Mouse (Mus musculus): ENCODE data around the gene Cptp. TPM values are rescaled to one million over a fixed set of nuclear protein-coding genes. Genes with fewer than 3 reads are reported as not detected.

Gene Cptp
- polyA plus RNA-seq, 1 experiment from 2014 or later: 14.7 TPM

DNA sequence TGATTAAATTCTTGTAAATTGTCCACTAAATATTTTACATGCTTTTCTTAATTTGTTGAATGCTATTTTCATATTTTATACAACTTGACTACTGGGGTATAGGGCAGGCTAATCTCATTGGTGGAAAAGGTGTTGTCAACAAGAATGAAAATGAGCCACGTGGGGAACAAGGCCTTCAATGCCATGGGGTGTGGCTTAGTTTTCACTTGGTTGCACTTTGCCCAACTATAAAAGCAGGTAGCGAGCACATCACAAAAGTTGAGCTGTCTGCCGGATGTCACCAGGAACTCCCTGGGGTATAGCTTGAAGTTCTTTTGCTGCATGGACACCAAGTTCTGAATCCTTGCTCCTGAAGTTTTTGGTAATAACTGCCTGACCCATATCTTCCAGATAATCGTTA lies 51.7 kb downstream of the Cptp start:
- ATAC-seq (ENCODE audit: insufficient read depth, low FRiP score, low read depth): no peak
- no peak overlapping the region for H3K27ac ChIP-seq
- no peak overlapping the region for H3K9ac ChIP-seq
- no peak overlapping the region for H3K4me2 ChIP-seq
- H3K36me3 ChIP-seq: peaks cover 69% of the 10 kb centered on the region
- no peaks in the 10 kb centered on the region for H3K27me3 ChIP-seq (replicated peaks)
- 79% methylated on average over 4 of the region's 4 CpGs for WGBS
- H3K9me3 ChIP-seq: no peaks in the 10 kb centered on the region
- H3K4me1 ChIP-seq: peaks cover 12% of the 10 kb centered on the region
- H3K4me3 ChIP-seq (replicated peaks): no peak overlapping the region

Small RNA genes lying within 50 kb of the gene (microRNA-seq; reads per million reads assigned to microRNA genes)
- gene Gm22991: not detected

Other genes with a start within 250 kb of the Cptp start
- gene Cdk11b, start 244.6 kb downstream of the Cptp start, polyA plus RNA-seq (2015; fragmentation: Nextera tagmentation; extraction: Ambion mirVana): 56.7 and 59.8 TPM in 2 replicates
- gene Gm10563, start 224.0 kb downstream of the Cptp start, polyA plus RNA-seq (2015; fragmentation: Nextera tagmentation; extraction: Ambion mirVana): not detected in 2 replicates
- 39.6 and 42.0 TPM in 2 replicates for gene Mmp23, start 216.1 kb downstream of the Cptp start, polyA plus RNA-seq (2015; fragmentation: Nextera tagmentation; extraction: Ambion mirVana)
- gene Mib2, start 200.2 kb downstream of the Cptp start, polyA plus RNA-seq (2015; fragmentation: Nextera tagmentation; extraction: Ambion mirVana): 23.3 and 24.1 TPM in 2 replicates
- gene Fndc10, start 175.1 kb downstream of the Cptp start, polyA plus RNA-seq (2015; fragmentation: Nextera tagmentation; extraction: Ambion mirVana): 9.0 and 10.0 TPM in 2 replicates
- gene Ssu72, start 164.6 kb downstream of the Cptp start, polyA plus RNA-seq (2015; fragmentation: Nextera tagmentation; extraction: Ambion mirVana): 141 and 152 TPM in 2 replicates
- 0.80 and 0.85 TPM in 2 replicates for gene Tmem240, start 134.6 kb downstream of the Cptp start, polyA plus RNA-seq (2015; fragmentation: Nextera tagmentation; extraction: Ambion mirVana)
- gene Atad3a, start 108.3 kb downstream of the Cptp start, polyA plus RNA-seq (2015; fragmentation: Nextera tagmentation; extraction: Ambion mirVana): 110 and 114 TPM in 2 replicates
- gene Vwa1, start 94.7 kb downstream of the Cptp start, polyA plus RNA-seq (2015; fragmentation: Nextera tagmentation; extraction: Ambion mirVana): 27.6 and 28.2 TPM in 2 replicates
- gene Tmem88b, start 83.6 kb downstream of the Cptp start, polyA plus RNA-seq (2015; fragmentation: Nextera tagmentation; extraction: Ambion mirVana): 0.55 and 0.89 TPM in 2 replicates
- gene Ankrd65, start 79.0 kb downstream of the Cptp start, polyA plus RNA-seq (2015; fragmentation: Nextera tagmentation; extraction: Ambion mirVana): 0.22 TPM in 1 of 2 replicates, not detected in the other
- gene Mrpl20, start 66.6 kb downstream of the Cptp start, polyA plus RNA-seq (2015; fragmentation: Nextera tagmentation; extraction: Ambion mirVana): 195 and 219 TPM in 2 replicates
- 166 and 167 TPM in 2 replicates for gene Ccnl2, start 57.0 kb downstream of the Cptp start, polyA plus RNA-seq (2015; fragmentation: Nextera tagmentation; extraction: Ambion mirVana)
- gene Aurkaip1, start 38.2 kb downstream of the Cptp start, polyA plus RNA-seq (2015; fragmentation: Nextera tagmentation; extraction: Ambion mirVana): 138 and 157 TPM in 2 replicates
- gene Mxra8, start 29.8 kb downstream of the Cptp start, polyA plus RNA-seq (2015; fragmentation: Nextera tagmentation; extraction: Ambion mirVana): 110 and 121 TPM in 2 replicates
- 13.7 and 16.0 TPM in 2 replicates for gene Dvl1, start 22.0 kb downstream of the Cptp start, polyA plus RNA-seq (2015; fragmentation: Nextera tagmentation; extraction: Ambion mirVana)
- gene Tas1r3, start 6.1 kb downstream of the Cptp start, polyA plus RNA-seq (2015; fragmentation: Nextera tagmentation; extraction: Ambion mirVana): 0.30 and 0.50 TPM in 2 replicates
- gene Ints11, start 106 bp upstream of the Cptp start, polyA plus RNA-seq (2015; fragmentation: Nextera tagmentation; extraction: Ambion mirVana): 59.7 and 60.7 TPM in 2 replicates
- gene Pusl1, start 22.3 kb upstream of the Cptp start, polyA plus RNA-seq (2015; fragmentation: Nextera tagmentation; extraction: Ambion mirVana): 51.2 and 51.9 TPM in 2 replicates
- 17.0 and 17.5 TPM in 2 replicates for gene Acap3, start 22.4 kb upstream of the Cptp start, polyA plus RNA-seq (2015; fragmentation: Nextera tagmentation; extraction: Ambion mirVana)
- 100 and 102 TPM in 2 replicates for gene Ube2j2, start 74.4 kb upstream of the Cptp start, polyA plus RNA-seq (2015; fragmentation: Nextera tagmentation; extraction: Ambion mirVana)
- gene C1qtnf12, start 92.9 kb upstream of the Cptp start, polyA plus RNA-seq (2015; fragmentation: Nextera tagmentation; extraction: Ambion mirVana): 46.2 and 49.1 TPM in 2 replicates
- 14.4 and 14.6 TPM in 2 replicates for gene B3galt6, start 123.2 kb upstream of the Cptp start, polyA plus RNA-seq (2015; fragmentation: Nextera tagmentation; extraction: Ambion mirVana)
- 154 and 168 TPM in 2 replicates for gene Sdf4, start 123.4 kb upstream of the Cptp start, polyA plus RNA-seq (2015; fragmentation: Nextera tagmentation; extraction: Ambion mirVana)
- gene Tnfrsf4, start 144.4 kb upstream of the Cptp start, polyA plus RNA-seq (2015; fragmentation: Nextera tagmentation; extraction: Ambion mirVana): 0.64 and 1.1 TPM in 2 replicates
- 2.3 and 2.5 TPM in 2 replicates for gene Tnfrsf18, start 156.7 kb upstream of the Cptp start, polyA plus RNA-seq (2015; fragmentation: Nextera tagmentation; extraction: Ambion mirVana)
- 4.1 and 5.0 TPM in 2 replicates for gene Ttll10, start 190.0 kb upstream of the Cptp start, polyA plus RNA-seq (2015; fragmentation: Nextera tagmentation; extraction: Ambion mirVana)
- gene 9430015G10Rik, start 240.5 kb upstream of the Cptp start, polyA plus RNA-seq (2015; fragmentation: Nextera tagmentation; extraction: Ambion mirVana): 27.3 and 29.9 TPM in 2 replicates